Mouse (Mus musculus) NIH3T3 (cell line): ENCODE data around the gene Slc22a2.
"Not testable (repeated sequence)": the region's sequence is repeated elsewhere in the genome, so short reads cannot be mapped to it uniquely, and the experiment has no call there.

Experiments used
- DNase-seq: peaks from one replicate; pipeline ENCODE4 v3.0.0-alpha.2; 2012; ENCODE audit warnings: low read depth

Gene Slc22a2

DNA sequence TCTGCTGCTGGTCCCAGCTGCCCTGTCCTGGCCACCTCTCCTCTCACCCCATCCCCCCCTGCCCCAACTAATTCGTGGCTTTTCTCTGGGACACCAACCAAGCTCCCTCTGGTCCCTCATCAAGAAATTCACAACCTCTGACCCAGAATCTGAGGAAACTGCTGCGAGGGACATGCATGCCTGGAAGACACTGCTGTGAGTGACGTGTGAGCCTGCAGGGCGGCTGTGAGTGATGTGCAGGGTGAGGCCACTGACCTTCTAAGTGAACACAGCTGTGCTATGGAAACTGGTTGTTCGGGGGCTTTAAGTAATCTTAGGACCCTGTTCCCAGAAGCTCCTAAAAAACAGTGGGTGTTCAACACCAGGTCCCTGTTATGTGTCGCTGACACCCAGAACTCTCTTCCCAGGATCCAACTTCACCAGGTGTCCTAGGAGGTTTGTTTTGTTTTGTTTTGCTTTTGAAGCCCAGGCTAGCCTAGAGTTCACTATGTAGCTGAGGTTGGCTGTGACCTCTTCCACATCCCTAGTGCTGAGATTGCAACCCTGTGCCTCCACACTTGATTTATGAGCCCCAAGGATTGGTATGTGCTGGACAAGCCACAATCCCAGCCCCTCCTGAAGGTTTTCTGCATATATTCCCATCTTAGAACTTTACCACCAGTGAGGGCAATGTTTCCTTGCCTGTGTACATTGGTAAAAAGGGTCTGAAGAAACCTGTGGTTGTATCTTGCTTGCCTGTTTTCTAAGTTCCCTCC is 47.2 kb downstream of the Slc22a2 start:
- DNase-seq: no peak

DNA sequence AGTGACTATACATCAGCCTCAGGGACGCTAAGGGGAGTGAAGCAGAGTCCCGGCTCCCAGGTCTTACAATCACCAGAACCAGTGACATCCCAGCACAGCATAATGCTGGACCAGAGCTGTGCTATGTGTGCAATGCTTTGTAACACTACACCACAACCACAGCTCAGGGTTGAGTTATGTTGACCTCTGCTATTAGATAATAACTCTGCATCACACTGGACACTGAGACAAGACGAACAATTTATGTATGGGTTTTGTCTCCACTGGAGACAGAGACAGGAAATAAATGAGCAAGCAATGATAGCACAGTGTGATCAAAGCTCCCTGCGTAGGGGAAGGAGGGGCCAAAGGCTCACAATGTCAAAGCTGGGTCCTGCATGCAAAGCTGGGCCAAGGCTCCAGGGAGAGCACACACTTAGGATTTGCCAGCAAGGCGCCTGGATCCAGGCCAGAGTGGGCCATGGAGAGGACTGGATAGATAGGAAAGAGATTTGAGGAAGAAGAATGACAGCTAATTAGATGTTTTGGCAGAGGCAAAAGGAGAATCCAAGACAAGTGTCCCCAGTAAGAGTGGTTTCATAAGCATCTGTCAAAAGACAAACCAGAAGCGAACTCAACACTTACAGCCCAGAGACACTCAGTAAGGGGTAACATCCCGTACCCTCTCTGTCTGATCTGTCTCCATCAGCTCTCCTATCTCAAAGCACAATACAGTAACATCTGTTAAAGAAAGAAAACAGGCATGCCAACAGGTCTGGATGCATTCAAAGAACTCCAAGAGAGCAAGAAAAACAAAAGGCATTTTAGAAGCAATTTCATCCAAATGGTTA is 48.1 kb downstream of the Slc22a2 start:
- DNase-seq: peak; percentile 20

DNA sequence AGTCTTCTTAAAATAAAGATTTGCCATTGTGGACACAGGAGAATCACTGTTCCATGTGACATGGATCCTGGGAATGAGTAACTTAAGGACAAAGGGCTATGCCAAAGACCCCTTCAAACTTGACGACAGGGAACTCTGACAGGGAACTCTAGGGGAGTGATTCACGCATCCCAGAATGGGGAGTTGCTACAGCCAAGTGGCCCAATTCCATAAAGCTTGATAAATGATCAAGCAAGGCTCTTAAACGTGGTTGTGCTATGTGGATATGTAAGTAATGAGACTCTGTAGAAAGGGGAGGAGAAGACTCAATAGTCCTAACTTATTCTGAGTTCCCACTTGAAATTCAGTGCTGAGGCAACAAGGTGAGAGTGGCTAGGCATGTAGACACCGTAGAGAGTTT is 50.9 kb downstream of the Slc22a2 start:
- peak; percentile 20 for DNase-seq

DNA sequence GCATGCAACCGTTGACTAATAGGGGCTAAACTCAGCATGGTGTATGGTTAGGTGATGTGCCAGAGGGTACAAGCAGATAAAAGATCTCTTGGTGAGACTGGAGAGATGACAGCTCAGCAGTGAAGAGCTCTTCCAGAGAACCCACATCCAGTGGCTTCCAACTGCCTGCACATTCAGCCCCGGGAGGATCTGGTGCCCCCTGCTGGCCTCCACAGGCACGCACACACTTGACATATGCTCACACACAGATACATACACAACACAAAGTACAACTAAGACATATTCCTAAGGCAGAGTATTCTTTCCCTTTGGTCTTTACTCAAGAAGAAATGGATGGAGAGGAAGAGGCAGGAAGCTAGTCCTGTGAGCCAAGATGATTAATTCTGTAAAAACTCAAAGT is 55.7 kb downstream of the Slc22a2 start:
- DNase-seq: no peak

DNA sequence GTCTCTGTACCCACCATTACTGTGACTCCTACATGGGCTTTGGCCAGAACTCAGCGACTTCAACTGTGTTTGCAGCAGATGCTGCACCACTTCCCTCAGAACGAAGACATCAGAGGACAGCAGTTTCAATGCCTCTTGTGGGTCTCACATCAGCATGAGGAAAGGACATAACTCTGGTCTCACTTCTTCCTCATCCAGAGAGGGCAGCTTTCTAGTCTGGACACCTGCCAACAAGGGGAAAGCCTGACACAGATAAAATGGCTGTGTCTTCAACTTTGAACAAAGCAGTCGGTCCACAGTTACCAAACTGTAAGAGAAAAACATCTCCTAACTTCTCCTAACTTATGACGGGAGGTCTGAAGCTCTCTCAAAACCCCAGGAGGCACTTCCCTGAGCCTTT is 57.2 kb downstream of the Slc22a2 start:
- no peak for DNase-seq

DNA sequence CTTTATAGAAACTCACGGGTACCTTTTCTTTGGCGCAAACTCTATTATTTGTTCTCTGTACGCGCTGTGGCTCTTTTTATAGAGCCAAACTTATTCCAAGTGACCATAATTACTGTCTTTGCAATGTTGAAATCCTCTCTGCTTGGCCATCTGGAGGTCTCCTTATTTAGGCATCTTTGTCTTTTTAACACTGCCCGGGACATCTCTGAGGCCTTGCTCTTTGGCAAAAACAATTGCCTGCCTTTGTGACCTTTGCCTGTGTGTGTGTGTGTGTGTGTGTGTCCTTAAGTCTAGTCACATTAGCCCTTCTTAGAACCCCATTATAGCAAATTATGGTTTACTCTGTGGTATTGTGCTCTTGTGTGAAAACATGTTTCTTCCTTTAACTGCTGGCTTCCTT is 61.5 kb downstream of the Slc22a2 start:
- no peak for DNase-seq

DNA sequence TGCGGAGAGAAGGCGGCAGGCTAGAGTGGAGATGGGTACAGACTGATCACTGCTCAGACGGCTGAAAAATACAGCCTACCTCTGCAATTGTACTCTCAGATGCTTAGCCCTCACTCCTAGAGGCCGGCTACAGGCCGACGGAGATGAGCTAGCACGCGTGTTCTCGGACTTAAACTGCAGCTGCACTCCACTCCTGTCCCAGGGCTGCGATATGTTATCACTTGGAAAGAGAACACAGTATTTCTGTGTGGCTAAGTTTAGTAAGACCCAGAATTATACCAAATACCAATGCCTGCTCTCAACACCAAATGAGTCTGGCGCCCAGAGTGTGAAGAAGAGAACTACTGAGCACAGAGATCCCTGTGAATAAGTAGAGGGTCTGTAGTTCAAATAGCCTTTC is 68.7 kb downstream of the Slc22a2 start:
- no peak for DNase-seq

DNA sequence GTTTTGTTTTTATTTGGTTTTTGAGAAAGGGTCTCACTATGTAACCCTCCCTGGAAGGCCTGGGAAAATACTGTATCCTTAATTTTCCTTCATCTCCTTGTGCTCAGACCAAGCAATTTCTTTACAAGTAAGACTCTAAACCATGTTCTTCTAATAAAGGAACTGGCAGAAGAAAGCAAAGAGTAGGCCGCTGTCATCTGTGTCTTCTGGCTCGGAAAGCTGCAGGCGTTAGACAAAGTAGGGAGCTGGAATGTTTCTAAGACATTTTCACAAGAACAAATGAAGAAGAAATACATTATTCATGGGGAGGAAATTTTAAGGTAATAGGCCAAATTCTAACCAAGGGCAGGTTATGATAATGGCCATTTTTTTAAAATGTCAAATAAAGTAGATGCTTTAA is 70.1 kb downstream of the Slc22a2 start:
- DNase-seq: no peak

DNA sequence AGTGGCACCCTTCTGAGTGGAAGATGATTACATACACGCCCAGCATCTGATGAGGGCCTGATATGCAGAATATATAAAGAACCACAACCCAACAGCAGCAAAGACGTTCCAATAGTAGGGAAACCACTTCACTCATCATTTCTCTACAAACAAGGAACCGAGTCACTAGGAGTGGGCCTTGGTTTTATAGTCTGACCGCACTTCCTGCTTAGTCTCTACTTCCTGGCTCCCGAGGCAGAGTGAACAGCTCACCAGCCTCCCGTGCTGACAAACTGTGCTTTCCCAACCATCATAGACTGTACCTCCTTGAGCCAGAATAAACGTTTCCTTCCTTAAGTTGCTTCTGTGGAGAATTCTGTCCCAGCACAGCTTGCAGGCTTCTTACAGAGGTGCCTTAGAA is 71.9 kb downstream of the Slc22a2 start:
- DNase-seq: no peak

DNA sequence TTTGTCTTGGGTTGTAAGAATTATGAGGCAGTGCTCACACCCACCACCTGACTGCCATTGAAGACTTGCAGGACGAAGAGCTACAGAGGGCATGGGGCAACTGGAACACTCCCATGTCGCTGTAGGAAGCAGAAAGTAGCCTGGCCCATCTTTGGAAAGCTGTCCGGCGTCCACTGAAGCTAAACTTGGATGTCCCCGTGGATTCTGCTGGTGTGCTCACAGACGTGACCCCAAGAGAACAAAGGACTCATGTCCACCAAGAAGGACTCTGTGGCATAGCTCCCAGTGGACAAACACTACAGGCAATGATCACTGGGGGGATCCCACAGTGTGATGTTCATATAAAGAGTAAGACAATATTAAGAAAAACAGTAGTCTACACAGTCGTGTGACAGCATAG is 74.9 kb downstream of the Slc22a2 start:
- DNase-seq: no peak

DNA sequence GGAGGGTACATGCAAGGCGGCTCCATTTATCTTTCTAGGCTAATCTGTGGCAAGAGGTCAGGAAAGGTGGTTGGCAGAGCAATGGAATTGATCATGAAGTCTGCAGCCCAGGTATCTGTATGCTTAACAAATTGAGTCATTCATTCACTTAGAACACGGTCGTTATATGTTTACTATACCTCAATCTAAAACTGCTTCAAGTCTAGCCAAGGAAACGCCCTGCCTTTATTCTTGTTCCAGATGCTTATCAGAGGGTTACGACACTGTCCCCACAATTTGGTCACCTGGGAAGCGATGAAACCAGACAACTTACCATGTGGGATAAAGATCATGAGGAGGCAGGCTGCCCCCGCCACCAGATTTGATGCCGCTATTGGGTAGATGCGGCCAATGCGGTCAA is 75.3 kb downstream of the Slc22a2 start:
- DNase-seq: no peak

DNA sequence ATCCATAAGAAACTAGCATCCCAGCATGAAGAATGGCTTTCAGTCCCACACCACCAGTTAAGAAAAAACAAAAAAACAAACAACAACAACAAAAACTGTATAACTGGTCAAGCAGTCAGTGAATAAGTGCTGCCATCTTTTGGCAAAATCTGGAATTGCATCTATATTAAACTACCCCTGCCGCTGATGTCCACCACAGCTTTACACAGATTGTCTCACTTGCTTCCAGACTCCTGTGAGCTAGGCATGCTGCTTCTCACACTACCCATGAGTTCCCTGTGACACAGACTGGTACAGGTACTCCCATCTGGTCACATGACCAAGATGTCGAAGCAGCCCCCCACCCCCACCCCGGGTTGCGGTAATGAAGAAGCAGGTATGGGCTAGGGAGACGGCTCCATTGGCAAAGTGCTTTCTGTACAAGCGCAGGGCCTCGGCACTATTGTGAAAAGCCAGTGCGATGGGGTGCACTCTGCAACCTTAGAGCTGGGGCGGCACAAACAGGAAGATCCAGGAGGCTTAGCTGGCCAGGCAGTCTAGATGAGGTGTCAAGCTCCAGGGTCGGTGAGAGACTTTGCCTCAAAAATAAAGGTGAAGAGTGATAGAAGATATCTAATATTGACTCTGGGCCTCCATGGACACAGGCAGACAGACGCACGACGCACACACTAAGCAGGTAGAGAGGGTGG is 76.8 kb downstream of the Slc22a2 start:
- DNase-seq: peak; percentile 76

DNA sequence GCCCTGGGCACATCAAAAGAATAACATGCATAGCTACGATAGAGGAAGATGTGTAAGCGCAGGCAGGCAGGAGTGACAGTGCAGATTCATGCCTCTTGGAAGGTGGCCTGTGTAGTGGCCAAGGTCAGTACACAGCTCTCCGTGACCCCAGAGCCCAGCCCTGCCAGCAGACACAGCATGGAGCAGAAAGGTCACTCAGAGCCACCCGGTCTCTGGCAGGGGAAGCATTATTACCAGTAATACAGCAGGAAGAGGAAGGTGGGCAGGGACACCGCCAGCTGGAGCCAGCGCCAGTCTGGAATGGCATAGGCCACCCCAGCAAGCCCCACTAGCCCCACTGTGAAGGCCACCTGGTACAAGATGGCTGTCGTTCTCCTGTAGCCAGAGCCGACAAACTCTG is 80.2 kb downstream of the Slc22a2 start:
- DNase-seq: no peak

DNA sequence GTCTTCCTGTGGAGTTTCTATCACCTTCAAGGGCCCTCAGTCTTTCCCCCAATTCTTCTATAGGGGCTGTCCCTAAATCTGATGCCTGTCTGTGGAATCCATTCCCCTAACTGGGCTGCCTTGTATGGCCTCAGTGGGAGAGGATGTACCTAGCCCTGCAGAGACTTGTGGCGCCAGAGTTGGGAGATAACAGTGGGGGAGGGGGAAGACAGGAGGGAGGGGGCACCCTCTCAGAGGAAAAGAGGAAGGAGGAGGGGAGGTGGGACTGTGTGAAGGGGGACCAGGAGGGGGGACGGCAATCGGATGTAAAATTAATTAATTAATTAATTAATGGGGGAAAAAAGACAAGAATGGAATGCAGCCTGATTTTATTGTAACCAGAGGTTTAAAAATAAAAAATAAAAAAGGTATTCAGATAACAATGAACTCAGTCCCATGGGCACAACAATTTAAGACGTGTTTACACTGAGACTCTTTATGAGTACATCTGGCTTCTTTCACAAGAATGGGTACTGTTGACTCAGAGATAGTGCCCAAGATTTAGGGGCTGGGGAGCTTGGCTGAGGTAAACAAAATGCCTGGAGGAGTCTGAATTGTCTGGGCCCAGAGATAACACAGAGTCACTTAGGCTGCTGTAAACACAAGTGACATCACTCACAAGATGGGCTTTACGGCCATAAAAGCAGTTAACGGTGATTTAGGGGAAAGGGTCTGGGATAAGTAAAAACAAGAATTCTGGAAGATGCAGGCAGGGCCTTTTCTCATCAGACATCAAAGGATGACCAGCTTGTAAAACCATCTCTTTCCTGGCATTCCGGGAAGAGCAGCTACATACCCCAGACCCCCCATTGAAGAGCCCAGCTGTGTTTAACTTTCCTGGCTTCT is 84.8 kb downstream of the Slc22a2 start:
- DNase-seq: no peak

DNA sequence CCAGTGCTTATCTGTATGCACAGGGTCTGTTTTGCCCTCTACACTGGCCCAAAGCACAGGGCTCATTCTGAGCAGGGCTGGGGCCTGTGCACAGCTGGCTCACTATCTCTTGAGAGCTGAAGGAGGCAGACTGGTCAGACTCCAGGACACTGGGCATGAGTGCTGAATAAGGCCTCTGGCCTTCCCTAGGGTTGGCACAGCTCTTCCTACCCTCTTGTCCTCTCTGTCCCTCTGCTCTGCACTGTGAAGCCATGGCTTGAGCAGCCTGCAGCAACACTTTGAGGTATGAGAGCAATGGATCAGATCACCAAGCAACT is 85.4 kb downstream of the Slc22a2 start:
- DNase-seq: no peak

DNA sequence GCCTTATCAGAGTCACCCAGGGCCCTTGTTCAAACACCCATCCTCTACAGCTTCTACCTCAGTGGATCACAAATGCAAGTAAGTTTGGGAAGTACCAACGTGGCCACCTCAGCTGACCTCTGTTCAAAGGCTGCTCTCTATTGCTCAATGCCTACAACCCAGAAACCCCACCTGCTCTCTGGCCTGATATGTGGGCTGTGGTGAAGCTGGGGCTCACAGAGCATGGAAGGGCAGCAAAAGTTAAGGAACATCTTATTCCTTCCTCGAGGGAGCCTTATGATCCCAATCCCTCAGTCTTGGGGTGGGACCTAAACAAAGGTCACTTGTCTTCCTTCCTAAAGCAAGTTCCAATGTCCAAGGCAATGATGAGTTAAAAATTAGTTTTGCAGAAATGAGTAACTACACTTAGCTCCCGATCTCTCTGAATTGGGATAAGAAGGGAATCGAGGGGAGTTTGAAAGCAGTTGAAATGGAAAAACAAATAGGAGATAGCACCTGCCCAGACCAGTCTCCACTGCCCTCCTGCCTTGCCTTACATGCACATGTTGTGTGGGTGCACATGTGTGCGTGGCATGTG is 87.2 kb downstream of the Slc22a2 start:
- DNase-seq: no peak

DNA sequence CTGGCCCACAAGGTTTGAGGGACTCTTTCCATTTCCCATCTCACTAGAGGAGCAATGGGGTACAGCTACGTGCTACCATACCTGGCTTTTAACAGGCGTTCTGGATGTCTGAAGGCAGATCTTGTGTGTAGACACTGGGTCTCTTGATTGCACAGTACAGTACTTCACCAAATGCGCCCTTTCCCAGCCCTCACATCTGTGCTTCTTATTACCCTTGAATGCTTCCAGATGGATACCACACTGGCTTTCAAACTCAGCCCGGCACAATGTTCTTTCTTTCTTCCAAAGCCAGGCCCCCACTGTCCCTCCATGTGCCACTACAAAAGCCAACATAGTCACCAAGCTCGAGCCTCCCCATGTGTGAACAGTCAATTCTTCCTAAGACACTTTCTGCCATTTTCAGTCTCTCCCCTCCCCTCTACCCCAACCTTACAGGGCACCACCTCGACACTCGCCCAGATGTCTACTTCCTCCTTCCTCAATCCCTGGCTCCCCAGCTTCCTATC is 88.4 kb downstream of the Slc22a2 start:
- no peak for DNase-seq

DNA sequence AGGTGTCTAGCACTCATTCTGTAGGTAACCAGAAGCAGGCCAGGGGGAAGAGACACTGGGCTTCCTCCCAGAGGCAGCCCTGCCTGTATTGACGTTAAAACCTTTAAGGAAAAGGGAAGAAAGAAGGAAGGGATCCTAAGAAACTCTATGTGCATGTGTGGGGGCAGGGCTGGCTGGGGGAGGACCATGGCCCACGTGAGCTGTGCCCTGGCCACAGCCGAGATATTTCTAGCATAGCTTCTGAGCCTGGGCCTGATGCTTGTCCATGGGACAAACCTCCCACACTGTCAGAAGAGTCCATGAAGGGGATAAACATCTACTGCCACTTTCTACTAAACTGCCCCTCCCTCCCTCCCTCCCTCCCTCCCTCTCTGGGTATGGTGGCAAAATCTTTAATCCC is 89.9 kb downstream of the Slc22a2 start:
- DNase-seq: no peak

DNA sequence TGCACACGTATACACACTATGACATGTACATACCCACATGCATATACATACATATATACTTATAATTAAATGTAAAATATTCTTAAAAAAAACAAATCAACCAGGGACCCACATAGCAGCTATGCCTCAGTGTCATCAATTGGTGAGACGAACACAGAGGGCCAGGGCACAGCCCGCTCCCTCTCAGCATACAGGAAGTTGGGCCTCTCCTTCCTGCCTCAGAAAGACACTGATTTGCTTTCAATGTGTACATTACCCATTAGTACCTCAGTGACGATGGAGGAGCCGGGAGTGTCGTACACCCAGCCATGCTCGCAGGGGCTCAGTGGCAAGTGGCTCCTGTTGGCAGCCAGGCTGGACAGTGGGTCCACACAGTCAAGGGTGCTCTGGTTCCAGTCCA is 91.0 kb downstream of the Slc22a2 start:
- not testable (repeated sequence) for DNase-seq

DNA sequence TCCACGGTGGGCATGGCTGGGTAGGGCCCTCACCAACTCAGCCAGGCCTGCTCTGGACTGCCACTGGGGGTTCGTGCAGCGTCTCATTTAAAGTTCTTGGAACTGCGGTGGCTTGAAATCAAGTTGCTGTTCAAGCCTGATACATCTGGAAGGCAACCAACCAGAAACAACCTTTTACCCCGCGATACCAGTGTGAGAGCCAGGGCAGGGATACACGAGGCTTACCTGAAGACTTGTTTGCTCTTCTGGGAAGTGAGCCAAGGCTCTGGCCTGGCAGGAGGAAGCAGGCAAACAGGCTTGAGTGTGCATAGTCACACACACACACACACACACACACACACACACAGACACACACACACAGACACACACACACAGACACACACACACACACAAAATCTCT is 91.7 kb downstream of the Slc22a2 start, which contains the start of gene Slc22a1:
Gene Slc22a1 (minus strand): TSS at position 184 of the 400 bp plus-strand sequence.
- no peak for DNase-seq

DNA sequence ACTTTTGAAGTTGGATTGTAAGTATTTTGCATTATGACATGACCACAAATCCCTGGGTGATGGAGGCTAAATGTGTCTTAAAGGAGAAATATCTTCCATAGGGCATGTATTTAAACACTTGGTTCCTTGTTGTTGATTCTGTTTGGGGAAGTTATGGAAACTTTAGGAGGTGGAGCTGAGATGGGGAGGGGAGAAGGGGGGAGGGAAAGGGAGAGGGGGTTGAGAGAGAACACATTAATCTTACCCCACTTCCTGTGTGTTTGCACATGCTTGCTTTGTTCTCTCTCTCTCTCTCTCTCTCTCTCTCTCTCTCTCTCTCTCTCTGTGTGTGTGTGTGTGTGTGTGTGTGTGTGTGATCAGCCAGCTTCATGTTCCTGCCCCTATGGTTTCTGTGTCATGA is 93.2 kb downstream of the Slc22a2 start:
- DNase-seq: no peak
